Mouse (Mus musculus) lung, postnatal 4 days (tissue): ENCODE data around the gene 1700019D03Rik.

Experiments
- DNase-seq, 2 experiments: peaks; one replicate each; pipeline ENCODE4 v3.0.0; 2021

The 1700019D03Rik gene

DNA sequence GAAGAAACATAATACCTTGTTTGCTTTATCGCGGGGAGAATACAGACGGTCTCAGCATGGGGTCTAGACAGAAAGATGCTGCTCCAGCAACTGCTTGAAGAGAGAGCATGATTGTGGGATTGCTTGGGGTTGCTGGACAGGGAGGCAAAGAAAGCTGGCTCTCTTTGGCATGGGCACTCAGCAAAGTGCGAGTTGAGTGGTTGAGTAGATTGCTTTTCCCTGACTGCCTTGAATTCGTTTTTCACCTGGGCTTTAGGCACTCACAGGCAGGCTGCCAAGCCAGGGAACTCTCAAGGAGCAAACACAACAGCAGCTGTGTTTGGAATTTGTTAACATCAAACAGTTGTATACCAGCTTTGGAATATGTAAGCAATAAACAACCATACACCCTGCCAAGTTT lies at the start of gene 1700019D03Rik:
1700019D03Rik (minus strand) TSS at position 101 of the 400 bp plus-strand sequence.
- DNase-seq: no peak

DNA sequence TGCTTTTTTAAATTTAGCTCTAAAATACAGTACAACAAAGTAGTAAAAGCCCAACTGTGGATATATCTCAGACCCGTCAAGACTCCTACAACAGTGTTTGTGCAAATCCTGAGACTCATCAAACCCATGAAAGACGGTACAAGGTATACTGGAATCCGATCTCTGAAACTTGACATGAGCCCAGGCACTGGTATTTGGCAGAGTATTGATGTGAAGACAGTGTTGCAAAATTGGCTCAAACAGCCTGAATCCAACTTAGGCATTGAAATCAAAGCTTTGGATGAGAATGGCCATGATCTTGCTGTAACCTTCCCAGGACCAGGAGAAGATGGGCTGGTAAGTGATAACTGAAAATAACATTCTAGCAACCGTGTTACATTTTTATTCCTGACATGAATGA lies 43.9 kb upstream of the 1700019D03Rik start:
- DNase-seq: no peak

DNA sequence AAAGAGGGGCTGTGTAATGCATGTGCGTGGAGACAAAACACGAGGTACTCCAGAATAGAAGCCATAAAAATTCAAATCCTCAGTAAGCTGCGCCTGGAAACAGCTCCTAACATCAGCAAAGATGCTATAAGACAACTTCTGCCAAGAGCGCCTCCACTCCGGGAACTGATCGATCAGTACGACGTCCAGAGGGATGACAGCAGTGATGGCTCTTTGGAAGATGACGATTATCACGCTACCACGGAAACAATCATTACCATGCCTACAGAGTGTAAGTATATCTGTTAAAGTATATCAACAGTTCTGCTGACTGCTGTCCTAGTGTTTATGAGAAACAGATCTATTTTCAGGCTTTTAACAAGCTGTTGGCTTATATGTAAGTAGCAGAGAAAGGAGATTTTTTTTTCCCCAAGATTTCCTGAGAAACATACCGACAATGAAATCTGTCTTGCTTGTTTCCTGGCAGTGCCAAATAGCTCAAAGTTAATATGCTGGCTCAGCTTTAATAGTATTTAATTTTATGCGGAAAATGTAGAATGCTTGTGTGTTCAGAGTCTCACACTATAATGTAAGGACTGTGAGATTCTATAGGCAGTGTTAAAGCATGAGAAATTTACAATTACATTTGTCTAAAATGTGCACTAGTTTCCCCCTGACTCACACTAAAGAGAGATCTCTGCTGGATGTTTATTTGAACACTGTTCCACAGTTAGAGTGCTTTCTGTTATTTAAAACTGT lies 42.1 kb upstream of the 1700019D03Rik start:
- DNase-seq: no peak

DNA sequence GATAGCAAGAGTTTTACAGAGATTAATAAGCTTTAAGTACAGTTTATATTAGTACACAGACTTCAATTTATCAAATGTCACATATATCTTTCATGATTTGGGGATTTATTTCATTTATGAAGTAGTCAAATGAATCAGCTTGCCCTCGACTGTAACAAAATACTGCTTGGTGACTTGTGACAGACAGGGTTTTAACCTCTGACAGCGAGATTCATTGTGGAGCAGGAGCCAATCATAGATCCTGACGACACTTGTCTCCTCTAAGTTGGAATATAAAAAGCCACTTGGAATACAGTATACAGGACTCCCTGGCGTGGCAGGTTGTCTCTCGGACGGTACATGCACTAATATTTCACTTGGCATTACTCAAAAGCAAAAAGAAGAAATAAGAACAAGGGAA lies 41.4 kb upstream of the 1700019D03Rik start, which contains the start of gene Mstn:
Mstn (plus strand) TSS at position 301 of the 400 bp plus-strand sequence.
- no peak for DNase-seq

DNA sequence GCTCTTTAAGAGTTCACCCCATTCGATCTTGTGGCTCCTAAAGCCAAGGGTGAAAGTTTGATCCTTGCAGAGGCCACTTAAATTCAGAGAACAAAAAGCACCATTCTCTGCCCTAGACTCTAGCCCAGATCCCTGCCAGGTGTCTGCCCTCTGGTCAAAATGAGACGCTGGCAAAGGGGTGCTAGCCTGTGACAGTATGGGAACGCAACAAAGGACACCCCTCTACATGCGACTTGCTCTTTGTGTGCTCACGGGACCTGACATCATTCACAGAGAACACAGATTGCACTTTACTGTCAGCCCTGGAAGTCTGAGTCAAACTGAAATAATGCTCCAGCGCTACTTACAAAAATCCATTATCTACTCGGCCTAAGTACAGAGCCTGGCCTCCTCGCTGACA lies 40.5 kb upstream of the 1700019D03Rik start:
- DNase-seq: no peak

DNA sequence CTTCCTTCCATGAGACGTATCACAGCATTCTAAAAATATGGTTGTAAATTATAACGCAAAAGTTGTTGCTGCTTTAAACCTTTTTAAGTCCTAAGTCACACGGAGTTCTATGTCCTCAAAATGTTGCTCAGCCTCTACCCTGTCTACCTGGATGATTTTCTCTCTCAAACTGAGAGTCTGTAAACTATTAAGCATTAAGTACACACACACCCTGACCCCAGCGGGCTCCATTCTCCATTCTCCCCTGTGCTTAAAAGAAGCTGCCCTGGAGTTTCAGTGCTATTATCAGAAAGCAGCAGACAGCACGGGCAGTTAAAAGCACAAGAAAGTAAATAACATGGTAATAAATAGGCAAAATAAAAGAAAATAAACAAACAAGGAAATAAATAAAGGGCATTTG lies 39.1 kb upstream of the 1700019D03Rik start:
- DNase-seq: no peak

DNA sequence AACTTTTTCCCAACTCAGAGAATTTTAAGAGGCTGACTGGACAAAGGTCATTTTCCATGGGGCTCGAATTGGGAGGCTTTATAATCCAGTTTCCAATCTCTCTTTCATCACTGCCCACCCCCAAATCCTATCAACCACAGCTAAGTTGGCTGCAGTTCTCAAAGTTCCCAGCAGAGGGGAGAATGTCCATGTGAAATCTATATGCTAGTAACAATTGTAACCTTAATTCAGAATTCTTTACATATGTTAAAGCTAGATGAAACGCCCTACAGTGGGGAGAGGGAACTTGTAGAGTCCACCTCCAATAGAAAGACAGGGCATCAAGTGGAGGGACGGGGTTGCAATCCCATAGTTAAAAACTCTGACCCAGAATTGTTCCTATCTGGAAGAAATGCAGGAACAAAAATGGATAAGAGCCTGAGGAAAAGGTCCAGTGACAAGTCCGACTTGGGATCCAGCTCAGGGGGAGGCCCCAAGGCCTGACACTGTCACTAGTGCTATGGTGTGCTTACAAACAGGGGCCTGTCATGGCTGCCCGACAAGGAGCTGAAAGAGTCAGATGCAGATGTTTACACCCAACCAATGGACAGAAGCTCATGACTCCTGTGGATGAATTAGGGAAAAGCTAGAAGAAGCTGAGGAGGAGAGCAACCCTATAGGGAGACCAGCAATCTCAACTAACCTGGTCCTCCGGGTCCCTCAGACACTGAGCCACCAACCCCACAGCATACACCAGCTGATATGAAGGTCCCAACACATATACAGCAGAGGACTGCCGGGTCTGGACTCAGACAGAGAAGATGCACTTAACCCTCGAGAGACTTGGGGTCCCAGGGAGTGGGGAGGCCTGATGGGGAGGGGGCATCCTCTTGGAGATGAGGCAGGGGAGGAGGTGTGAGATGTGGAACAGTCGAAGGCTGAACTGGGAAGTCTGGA lies 33.4 kb upstream of the 1700019D03Rik start:
- DNase-seq: peak in 1 of 2 experiments; percentile 68

DNA sequence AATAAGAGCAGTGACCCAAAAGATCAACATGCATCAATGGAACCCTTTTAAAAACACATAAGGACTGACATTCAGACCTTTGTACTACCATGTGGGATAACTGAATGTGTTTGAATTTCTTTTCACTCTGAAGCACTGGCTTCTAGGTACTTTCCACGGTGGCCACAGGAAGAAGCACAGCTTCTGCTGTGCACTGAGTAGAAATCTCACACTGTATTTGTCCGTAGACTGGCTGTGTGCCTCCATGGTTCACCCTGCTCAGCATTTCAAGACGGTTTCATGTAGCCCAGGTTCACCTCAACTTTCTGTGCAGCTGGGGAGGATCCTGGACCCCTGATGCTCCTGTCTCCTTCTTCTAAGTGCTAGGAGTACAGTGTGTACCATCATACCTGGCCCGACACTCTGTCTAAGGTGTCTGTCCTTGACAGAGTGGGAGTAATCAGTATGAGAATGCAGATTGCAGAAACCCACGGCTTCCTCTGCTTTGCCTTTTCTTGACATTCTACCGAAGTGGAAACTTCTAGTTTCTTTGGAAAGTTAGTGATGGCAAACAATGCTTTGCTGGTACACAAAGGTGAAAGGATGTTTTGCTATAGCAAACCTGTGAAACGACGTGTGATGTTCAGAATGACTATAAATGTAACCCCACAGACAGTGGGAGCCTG lies 29.9 kb upstream of the 1700019D03Rik start:
- DNase-seq: no peak

DNA sequence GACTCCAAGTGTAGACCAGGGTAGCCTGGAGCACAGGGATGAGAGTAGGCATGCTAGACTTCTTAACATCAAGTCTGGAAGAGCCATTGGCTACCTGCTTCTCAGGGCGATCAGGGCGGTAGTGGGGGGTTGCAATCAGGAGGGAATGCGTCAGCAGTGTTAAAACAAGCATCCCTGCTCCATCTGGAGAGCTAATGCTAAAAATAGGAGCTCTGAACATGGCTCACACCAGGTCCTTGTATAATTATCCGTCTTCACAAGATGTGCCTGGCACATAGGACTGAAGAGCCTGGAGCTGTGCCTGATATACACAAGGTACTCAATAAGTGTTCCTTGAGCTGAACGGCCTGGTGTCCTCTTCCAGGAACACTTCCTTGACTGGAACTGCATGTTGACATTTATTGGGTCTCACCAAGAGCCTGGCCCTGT lies 17.5 kb upstream of the 1700019D03Rik start:
- DNase-seq: no peak

DNA sequence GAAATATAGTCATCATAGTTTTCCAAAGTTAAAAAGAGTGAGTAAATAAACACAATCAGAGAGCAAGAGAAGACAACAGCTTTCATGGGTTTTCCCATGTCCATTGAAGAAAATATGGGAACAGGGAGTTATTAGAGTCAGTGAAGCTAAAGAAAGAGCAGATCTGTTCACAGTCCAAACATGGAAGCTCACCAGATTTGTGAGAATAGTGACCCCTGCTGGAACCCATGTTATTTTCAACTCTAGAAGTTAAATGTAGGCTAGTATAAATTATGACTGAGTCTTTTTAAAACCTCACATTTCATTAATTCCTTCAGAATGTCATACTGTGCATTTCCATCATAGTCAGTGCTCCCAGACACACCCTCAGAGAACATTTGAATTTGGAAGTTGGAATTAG lies 12.6 kb upstream of the 1700019D03Rik start:
- DNase-seq: no peak

DNA sequence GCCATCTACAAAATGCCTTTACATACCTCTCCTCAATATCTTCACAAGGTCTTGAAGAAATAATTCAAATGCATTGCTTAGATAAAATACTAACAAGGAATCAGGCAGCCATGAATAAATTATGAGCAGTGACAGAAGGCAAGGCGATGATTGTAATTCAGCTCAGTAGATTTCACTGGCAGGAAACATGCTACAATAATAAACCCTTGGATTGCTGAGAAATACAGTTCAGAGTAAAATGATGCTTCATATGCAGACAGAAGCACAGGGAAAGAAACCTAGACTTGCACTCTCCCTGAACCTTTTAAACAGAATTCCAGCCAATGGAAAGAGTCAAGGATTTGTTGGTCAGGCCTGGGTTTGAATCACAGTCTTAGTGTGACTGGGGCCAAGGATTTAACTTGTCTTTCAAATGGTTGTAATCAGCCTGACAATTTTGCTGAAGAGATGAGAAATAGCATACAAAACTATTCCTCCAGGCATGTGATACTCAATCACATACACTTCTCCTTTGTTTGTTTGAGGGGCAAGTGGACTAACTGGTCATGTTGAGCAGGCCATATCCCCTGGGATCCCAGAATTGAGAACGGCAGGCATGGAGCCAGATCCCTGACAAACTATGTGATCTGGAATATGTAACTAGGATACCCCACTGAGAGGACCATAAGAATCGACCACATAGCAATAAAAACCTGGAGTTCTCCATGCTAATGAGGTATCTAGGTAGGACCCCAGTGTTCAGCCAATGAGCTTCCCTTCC lies 1.1 kb downstream of the 1700019D03Rik start:
- no peak for DNase-seq

DNA sequence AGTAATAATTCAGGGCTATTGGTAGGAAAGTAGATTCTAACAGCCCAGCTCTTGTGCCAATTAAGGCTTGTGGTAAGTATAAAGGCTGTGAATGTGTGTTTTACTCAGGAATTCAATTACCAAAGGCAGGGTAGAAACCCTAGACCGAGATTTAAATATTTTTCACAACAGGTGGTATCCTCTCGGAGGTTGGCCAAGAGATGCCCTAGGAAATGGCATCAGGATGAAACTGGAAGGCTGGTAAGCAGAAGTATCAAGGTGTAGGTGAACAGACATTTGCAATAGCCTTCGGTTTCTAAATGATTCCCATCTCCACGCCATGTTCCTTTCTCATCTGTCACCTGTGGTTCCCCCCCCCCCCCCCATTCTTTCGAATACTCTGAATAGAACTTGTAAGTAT lies 4.4 kb downstream of the 1700019D03Rik start:
- DNase-seq: no peak

DNA sequence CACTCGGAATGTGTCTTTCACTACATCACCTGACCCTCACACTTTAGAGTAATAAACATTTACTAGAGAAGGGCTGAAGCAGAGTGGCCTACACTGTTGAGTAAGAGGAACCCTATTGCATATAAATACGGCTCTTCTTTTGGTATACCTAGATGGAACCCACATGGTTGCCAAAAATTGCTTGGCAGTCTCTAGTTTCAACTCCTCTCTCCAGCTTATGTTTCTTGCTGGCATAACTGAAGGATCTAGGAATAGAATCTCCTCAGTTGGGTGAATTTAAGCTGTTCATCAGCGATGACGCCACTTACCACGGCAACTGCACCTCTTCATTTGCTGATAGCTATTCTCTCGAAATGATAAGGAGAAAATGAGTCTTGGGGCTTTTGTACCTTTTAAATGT lies 5.3 kb downstream of the 1700019D03Rik start:
- no peak for DNase-seq

DNA sequence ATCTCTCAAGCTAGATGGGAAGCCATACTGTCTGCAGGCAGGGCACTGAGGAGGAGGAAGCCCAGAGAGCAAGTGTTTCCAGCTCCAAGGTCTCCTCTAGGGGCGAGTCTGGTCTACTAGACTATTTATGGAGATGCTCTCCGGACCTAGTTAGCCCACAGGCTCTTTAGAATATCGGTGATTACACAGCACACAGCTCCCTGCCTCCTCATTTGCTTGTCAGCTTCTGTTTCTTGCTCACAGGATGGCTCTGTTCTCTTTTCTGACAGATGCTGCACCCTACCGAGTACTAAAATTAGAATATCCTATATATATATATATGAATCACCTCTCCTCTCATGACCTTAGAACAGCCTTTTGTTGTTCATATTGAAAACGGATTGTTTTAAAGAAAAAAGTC lies 33.3 kb downstream of the 1700019D03Rik start:
- no peak for DNase-seq

DNA sequence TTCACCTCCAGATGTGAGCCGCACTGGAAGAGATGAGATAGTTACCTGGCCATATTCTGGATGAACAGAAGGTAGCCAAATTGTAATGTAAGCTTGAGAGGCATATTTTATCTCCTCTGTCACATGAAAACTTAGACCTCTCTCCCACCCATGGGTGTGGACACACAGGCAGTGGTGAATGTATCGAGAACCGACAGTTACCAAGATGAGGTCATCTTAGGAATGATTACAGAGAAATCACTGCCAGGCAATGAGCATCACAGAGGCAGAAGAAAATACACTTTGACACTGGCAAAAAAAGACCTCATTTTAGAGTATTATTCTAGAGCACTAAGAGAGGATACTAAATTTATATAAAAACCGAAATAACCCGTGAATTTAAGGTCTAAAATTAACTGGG lies 46.8 kb downstream of the 1700019D03Rik start:
- DNase-seq: no peak

DNA sequence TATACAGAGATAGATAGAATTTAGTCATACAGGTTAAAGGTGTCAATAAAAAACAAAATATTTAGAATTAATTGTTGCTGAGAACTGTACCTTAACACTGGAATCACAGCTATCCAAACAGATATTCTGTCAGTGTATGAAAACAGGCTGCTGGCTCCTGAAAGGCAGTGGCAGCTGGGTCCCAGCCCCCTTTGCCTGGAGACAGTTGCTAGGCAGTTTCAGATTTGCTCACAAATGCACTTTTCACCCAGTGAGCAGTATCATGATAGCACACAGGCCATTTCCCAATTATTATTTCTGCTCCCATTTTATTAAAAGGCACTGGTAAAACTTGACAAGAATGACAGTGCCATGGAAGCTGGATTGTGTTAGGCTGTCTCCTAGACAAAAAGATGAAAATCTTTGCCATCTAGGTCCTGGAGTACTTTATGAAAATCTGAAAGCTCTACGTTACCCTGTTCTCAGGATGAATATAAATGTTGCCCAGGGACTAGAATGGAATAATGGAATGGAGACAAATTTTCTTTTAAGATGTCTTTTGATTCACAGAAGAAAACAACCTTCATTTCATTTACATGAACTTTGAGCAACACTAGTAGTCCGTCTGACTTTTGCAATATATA lies 48.0 kb downstream of the 1700019D03Rik start:
- DNase-seq: no peak

DNA sequence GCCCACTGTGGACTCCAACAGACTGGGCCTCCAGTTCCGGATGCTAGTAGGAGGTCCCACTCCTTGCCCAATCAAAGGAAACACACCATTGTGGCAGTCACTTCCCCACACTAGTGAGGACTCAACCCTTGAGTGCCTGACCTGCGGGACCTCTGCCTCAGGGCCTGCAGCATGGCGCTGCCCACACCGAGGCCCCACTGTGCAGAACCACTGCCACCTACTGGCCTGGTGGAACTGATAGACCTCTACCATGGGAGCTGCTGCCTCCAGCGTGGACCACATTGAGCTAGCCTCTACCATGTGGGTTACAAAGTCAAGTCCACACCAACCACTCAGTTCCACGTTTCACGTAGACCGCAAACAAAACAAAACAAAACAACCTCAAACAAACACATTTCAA lies 55.4 kb downstream of the 1700019D03Rik start:
- DNase-seq: no peak

DNA sequence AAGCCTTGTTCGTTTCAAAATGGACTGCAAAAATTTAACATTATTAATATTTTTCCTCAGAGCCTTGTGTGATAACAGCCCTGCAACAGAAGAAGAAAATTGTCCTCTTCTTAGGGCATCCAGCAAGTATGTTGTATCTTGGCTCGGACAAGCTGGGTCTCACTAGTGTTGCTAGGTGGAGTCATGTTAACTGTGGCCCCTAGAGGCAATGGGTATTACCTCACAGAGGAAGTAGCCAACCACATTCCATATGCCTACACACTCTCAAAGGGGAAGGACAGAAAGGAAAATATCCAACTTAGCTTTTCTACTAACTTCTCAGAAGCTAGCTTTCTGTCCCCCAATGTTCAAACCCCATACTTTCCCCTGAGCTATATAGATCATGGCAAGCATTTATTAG lies 56.9 kb downstream of the 1700019D03Rik start:
- DNase-seq: no peak

DNA sequence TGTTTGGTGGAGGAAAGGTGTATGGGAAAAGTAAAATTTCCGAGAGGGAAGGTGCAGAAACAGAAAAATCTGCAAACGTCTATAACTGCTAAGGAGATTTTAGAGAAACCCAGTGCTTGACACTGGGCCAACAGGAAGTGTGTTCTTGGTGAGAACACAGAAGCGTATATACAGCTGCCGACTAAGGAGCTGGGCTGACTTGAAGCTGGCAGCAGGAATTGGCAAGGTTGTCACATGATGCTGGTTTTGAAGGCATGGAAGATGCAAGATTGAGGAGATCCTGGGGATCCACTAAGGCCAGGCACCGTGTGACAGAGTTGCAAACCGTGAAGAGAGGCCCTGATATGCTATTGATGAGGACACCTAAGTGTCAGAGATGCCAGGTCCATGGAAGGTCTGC lies 59.8 kb downstream of the 1700019D03Rik start:
- DNase-seq: no peak

DNA sequence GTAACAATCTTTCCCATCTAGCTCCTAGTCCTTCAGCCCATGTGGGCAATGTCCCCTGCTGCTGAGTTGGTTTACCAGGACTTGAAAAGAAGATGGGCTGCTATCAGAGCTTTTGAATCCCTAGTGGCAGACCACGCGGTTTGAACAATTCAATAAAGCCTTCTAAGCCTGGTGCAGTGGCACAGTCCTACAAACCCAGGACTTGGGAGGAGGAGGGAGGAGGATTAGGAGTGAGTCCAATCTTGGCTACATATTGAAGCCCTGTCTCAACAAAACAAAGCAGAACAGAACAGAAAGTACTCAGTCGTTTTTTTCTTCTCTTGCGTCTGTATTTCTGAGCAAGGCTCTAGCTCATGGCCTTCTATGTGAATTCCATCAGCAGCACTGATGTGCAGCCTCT lies 63.2 kb downstream of the 1700019D03Rik start:
- DNase-seq: no peak

DNA sequence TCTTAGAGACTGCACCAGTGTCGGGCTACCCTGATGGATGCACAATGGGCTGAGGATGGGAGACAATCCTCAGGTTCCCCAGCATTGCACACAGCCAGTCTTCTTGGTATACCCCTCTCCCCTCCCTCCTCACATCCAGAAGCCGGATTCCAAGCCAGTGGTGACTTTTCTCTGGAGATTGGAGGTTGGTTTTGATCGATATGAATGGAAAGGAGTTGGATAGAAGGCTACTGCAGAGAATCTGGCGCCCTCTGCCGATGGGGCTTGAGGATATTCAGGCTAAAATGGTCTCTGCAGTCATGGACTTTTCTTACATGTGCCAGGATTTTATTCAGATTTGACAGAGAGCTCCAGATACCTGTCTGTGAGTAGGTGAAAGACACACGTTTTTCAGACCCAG lies 64.9 kb downstream of the 1700019D03Rik start:
- peak; percentile 42 to 54 for DNase-seq

DNA sequence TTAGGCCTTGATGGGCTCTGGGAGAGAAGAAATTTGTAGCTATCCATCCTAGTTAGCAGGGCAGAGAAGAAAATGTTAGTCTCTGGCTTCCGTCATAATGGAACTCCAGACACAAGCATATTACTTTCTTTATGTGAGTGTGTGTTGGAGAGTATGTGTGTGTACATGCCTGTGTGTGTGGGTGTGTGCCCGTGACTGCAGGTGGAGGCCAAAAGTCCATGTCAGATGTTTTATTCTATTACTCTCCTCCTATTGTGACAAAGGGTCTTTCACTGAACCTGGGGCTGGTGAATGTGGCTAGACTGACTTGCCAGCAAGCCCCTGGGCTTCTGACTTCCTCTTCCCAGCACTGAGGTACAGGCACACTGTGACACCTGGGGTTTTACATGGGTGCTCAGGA lies 65.5 kb downstream of the 1700019D03Rik start:
- no peak for DNase-seq
